Mouse (Mus musculus) embryonic fibroblast, embryonic 13.5 days (primary cell): ENCODE results near the gene Gm42906.

Experiments used
- CTCF ChIP-seq: IDR thresholded peaks from 2 replicates; pipeline ENCODE4 v1.5.1; 2011; ENCODE audit warnings: mild to moderate bottlenecking, control low read depth, low read length, moderate library complexity, borderline replicate concordance; ENCODE audit not compliant: insufficient read depth
- POLR2A ChIP-seq: IDR thresholded peaks from 2 replicates; pipeline ENCODE4 v1.6.1; 2011; ENCODE audit warnings: low read depth, mild to moderate bottlenecking, control low read depth, low read length, moderate library complexity

DNA sequence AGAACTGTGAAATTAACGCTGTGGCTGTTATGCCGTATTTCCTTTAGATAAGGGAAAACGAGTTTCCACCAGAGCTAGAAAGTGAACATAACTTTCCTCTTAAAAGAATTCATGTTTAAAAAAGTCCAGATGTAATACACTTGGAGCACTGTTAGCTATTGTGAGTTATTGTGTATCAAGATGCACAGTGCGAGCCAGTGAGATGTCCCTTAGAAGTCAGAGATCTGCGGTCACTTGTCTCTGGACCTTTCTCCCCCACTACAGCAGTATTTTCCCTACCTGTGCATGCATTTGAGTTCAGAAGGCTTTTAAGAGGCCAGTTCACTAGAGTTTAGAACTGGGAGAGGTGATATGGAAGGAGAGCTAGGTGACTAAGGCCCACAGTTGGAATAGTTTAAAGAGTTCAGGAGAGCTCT lies 58.6 kb downstream of the Gm42906 start:
- TF ChIP-seq CTCF (no peak), POLR2A (no peak)
